Mouse (Mus musculus) brain, embryonic 14.5 days (tissue): Measurements from ENCODE around the gene Grm7.

Experiments used
- CTCF ChIP-seq: fragments of 200-500 bp; IDR thresholded peaks from 2 replicates; pipeline ENCODE4 v1.5.1; 2012; ENCODE audit warnings: inconsistent platforms, mild to moderate bottlenecking, moderate library complexity, borderline replicate concordance; ENCODE audit not compliant: insufficient read depth, insufficient read length; ENCODE audit errors: extremely low read depth
- POLR2A ChIP-seq: fragments of 200-500 bp; IDR thresholded peaks from 2 replicates; pipeline ENCODE4 v1.6.1; 2012; ENCODE audit warnings: mild to moderate bottlenecking, inconsistent platforms, borderline replicate concordance; ENCODE audit not compliant: poor library complexity, insufficient read depth, insufficient read length, severe bottlenecking; ENCODE audit errors: extremely low read depth

GRCm38 (mm10) chr6:110723371-110723770 is 78.0 kb downstream of the Grm7 start:
- no peak for TF ChIP-seq CTCF
- no peak for TF ChIP-seq POLR2A
